Mouse (Mus musculus): ENCODE results near the gene Ccdc24. TPM values are rescaled to one million over a fixed set of nuclear protein-coding genes. Genes with fewer than 3 reads are reported as not detected.

Gene Ccdc24
- total and polyA plus RNA-seq, 3 experiments: 0.19 to 0.36 TPM; not detected in 1

GRCm38 (mm10) chr4:117885093-117885492 is 12.7 kb upstream of the Ccdc24 start:
- no peaks in the 10 kb centered on the region for H3K27me3 ChIP-seq (ENCODE audit: control insufficient read depth in 1 of 2, insufficient read depth in 2 of 2, low read length in 2 of 2)
- TF ChIP-seq POLR2AphosphoS2 (IDR thresholded peaks at IDR 0.05; ENCODE audit: low read length) (no peak), HCFC1 (IDR thresholded peaks at IDR 0.05; ENCODE audit: low read depth, low read length) (no peak), ETS1 (IDR thresholded peaks at IDR 0.05; ENCODE audit: low read depth, low read length) (no peak), MAZ (IDR thresholded peaks at IDR 0.05; ENCODE audit: low read depth, low read length) (no peak), POLR2A (IDR thresholded peaks at IDR 0.05; ENCODE audit: control insufficient read depth in 1 of 2, insufficient read depth in 1 of 2, low read depth in 1 of 2, low read length in 2 of 2, poor library complexity in 1 of 2) (no peak), MEF2A (IDR thresholded peaks at IDR 0.05; ENCODE audit: extremely low read depth, insufficient replicate concordance, low read depth, low read length, poor library complexity, severe bottlenecking) (no peak)
- H3K27ac ChIP-seq (ENCODE audit: control insufficient read depth, low read depth, low read length): no peak overlapping the region
- H3K9me3 ChIP-seq (replicated peaks; ENCODE audit: insufficient read depth, low read length): no peaks in the 10 kb centered on the region
- peaks cover 0 to 10% of the 10 kb centered on the region in 2 experiments; a peak in 2 of 4 replicates for H3K4me1 ChIP-seq (ENCODE audit: control insufficient read depth in 1 of 2, insufficient read depth in 2 of 2, low read length in 2 of 2)
- peaks cover 15% of the 10 kb centered on the region for H3K79me2 ChIP-seq (ENCODE audit: control insufficient read depth, insufficient read depth, low read length, poor library complexity)
- H3K9ac ChIP-seq (ENCODE audit: control insufficient read depth, low read depth, low read length, poor library complexity, severe bottlenecking): no peak overlapping the region
- H3K4me3 ChIP-seq (ENCODE audit: control insufficient read depth in 1 of 2, insufficient read depth in 1 of 2, low read depth in 2 of 2, low read length in 2 of 2): no peak overlapping the region
- peaks cover 0 to 3% of the 10 kb centered on the region in 2 experiments; a peak in 3 of 4 replicates for H3K36me3 ChIP-seq (ENCODE audit: control insufficient read depth in 1 of 2, insufficient read depth in 2 of 2, low read length in 2 of 2)
- no peak for DNase-seq (ENCODE audit: low read depth, low spot score)

DNA sequence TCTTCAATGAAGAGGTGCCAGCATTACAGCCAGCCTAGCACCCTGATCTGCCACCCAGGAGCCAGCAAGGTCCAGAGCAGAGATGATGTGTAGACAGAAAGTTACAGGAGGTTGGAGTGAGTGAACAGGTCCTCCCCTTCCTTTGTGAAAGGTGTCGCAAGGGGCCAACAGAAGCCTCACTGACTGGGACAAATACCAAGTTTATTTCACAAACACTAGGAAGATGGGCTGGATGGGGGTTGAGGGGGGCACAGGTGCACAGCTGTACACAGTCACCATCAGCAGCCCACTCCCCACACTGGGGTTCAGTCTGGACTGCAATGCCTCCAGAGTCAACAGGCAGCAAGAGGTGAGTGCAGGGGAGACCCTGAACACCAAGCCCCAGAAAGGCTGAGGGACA is 11.8 kb upstream of the Ccdc24 start:
- no peak for DNase-seq (ENCODE audit: low read depth, low spot score)
- H3K9ac ChIP-seq (ENCODE audit: control insufficient read depth, low read depth, low read length, poor library complexity, severe bottlenecking): no peak overlapping the region

DNA sequence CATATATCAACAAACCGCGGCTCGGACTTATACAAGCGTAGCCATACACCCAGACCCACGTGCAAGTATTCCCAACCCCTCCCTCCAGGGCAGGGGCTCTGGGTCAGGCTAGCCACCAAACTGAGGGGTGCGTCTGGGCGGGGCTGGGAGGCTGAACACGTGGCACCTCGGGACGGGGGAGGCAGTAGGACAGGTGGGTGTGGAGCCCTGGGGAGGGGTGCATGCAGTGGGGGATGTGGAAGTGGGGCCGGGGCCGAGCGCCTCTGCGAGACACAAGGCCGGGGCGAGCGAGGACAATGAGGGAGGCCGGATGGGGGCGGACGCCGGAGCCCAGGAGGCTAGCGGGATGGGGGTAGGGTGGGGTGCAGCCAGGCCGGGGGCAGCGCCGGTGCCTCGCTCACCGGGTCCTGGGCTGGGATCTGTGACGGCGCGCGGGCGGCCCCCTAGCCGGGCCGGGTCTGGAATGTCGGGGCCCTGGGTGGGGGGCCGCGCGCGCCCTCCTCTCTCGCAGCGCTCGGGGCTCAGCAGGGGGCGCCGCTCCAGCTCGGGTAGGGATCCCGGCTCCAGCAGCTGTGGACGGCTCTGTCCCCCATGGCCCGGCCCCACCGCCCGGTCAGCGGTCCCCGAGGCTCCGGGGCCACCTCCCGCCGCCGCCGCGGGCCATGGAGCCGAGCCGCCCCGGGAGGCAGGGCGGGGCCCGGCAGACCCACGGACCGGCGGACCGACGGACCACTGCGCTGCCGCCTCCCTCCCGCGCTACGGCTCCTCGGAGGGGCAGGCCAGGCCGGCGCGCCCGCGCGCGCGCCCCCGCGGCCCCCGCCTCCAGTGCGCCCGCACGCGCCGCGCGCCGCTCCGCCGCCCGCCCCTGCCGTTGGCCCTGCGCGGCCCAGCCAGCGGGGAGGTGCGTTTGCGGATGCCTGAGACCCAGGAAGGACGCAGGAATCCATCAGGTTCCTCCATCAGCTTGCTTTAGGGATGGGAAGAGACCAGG is 10.6 kb upstream of the Ccdc24 start, which contains the start of gene B4galt2:
Gene B4galt2 (minus strand): TSS at position 787 of the 991 bp plus-strand sequence.
- H3K4me3 ChIP-seq (ENCODE audit: control insufficient read depth in 1 of 2, insufficient read depth in 1 of 2, low read depth in 2 of 2, low read length in 2 of 2): no peak within 1 kb of the TSS
- no peaks in the 10 kb centered on the region for H3K27me3 ChIP-seq (ENCODE audit: control insufficient read depth in 1 of 2, insufficient read depth in 2 of 2, low read length in 2 of 2)

More for the DNA sequence above, 11.8 kb upstream of the Ccdc24 start:
- H3K27ac ChIP-seq (ENCODE audit: control insufficient read depth, low read depth, low read length): no peak overlapping the region
- no peaks in the 10 kb centered on the region for H3K27me3 ChIP-seq (ENCODE audit: control insufficient read depth in 1 of 2, insufficient read depth in 2 of 2, low read length in 2 of 2)
- H3K4me1 ChIP-seq (ENCODE audit: control insufficient read depth in 1 of 2, insufficient read depth in 2 of 2, low read length in 2 of 2): peaks cover 0 to 10% of the 10 kb centered on the region in 2 experiments; a peak in 2 of 4 replicates
- H3K4me3 ChIP-seq (ENCODE audit: control insufficient read depth in 1 of 2, insufficient read depth in 1 of 2, low read depth in 2 of 2, low read length in 2 of 2): no peak overlapping the region
- TF ChIP-seq POLR2AphosphoS5 (IDR thresholded peaks at IDR 0.05; ENCODE audit: borderline replicate concordance, low read depth, low read length): no peak
- TF ChIP-seq KAT2A (conservative IDR thresholded peaks at IDR 0.05; ENCODE audit: low read depth, low read length): no peak
- TF ChIP-seq TCF12 (IDR thresholded peaks at IDR 0.05; ENCODE audit: low read depth, low read length): no peak
- no peak for TF ChIP-seq EP300 (IDR thresholded peaks at IDR 0.05; ENCODE audit: low read depth in 1 of 2, low read length in 2 of 2)
- no peak for TF ChIP-seq RAD21 (IDR thresholded peaks at IDR 0.05; ENCODE audit: low read depth, low read length)
- TF ChIP-seq NRF1 (IDR thresholded peaks at IDR 0.05; ENCODE audit: insufficient read depth, low read depth, low read length, poor library complexity, severe bottlenecking): no peak
- TF ChIP-seq MYC (IDR thresholded peaks at IDR 0.05; ENCODE audit: low read depth, low read length): no peak
- TF ChIP-seq MAX (IDR thresholded peaks at IDR 0.05; ENCODE audit: low read length): no peak
- no peak for TF ChIP-seq HCFC1 (IDR thresholded peaks at IDR 0.05; ENCODE audit: low read depth, low read length)
- no peak for TF ChIP-seq CHD2 (IDR thresholded peaks at IDR 0.05; ENCODE audit: low read length)
- H3K36me3 ChIP-seq (ENCODE audit: control insufficient read depth in 1 of 2, insufficient read depth in 2 of 2, low read length in 2 of 2): peaks cover 0 to 3% of the 10 kb centered on the region in 2 experiments; a peak in 3 of 4 replicates
- peaks cover 15% of the 10 kb centered on the region for H3K79me2 ChIP-seq (ENCODE audit: control insufficient read depth, insufficient read depth, low read length, poor library complexity)
- H3K9me3 ChIP-seq (replicated peaks; ENCODE audit: insufficient read depth, low read length): no peaks in the 10 kb centered on the region

More for the DNA sequence above, 10.6 kb upstream of the Ccdc24 start, which contains the start of gene B4galt2:
- TF ChIP-seq POLR2AphosphoS2 (IDR thresholded peaks at IDR 0.05; ENCODE audit: low read length) (no peak), CTCF (IDR thresholded peaks at IDR 0.05 in 2 of 3, conservative IDR thresholded peaks at IDR 0.05 in 1 of 3; ENCODE audit: control insufficient read depth in 1 of 3, insufficient read depth in 1 of 3, low read depth in 2 of 3, low read length in 3 of 3, poor library complexity in 1 of 3, severe bottlenecking in 1 of 3) (peak in 1 of 3 experiments; percentile 35; a peak in 1 of 6 replicates), ZNF384 (IDR thresholded peaks at IDR 0.05; ENCODE audit: low read depth, low read length) (no peak)
- no peak for DNase-seq (ENCODE audit: low read depth, low spot score)
- Histone ChIP-seq H3K27ac (ENCODE audit: control insufficient read depth, low read depth, low read length) (no peak within 1 kb of the TSS), H3K9me3 (replicated peaks; ENCODE audit: insufficient read depth, low read length) (no peaks in the 10 kb centered on the region), H3K4me1 (ENCODE audit: control insufficient read depth in 1 of 2, insufficient read depth in 2 of 2, low read length in 2 of 2) (peaks cover 0 to 10% of the 10 kb centered on the region in 2 experiments; a peak in 2 of 4 replicates), H3K36me3 (ENCODE audit: control insufficient read depth in 1 of 2, insufficient read depth in 2 of 2, low read length in 2 of 2) (peaks cover 0 to 3% of the 10 kb centered on the region in 2 experiments; a peak in 3 of 4 replicates), H3K79me2 (ENCODE audit: control insufficient read depth, insufficient read depth, low read length, poor library complexity) (peaks cover 15% of the 10 kb centered on the region), H3K9ac (ENCODE audit: control insufficient read depth, low read depth, low read length, poor library complexity, severe bottlenecking) (no peak within 1 kb of the TSS)

All from MEL (cell line).